Mouse (Mus musculus): ENCODE results near the gene Tead1.

Gene Tead1

DNA sequence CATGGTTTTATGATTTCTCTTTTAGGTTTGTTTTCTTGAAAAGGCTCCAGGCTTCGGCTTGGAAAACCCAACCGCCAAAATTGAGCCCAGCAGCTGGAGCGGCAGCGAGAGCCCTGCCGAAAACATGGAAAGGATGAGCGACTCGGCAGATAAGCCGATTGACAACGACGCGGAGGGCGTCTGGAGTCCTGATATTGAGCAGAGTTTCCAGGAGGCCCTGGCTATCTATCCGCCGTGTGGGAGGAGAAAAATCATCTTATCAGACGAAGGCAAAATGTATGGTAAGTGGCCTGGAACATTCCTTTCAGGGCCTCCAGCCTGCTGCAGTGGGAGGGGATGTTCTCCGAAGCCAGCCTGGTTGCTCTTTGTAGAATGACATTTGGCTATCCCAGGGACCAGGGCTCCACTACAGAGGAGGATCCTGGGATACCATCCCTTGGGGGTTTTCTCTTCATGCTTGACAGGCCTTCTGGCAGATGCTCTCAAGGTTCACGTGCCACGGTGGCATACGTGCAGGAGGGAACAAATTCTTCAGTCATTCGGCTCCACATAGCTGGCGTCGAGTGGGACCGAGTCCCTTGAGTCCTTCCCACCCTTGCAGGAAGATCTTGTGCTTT is 80.3 kb downstream of the Tead1 start:
- in situ Hi-C loops (cut with MboI; ENCODE audit: low pct_unique_long_range_greater_than_20kb in 1 of 2, low sequenced_read_pairs in 2 of 2, unreplicated experiment in 1 of 2) = no loop called here

DNA sequence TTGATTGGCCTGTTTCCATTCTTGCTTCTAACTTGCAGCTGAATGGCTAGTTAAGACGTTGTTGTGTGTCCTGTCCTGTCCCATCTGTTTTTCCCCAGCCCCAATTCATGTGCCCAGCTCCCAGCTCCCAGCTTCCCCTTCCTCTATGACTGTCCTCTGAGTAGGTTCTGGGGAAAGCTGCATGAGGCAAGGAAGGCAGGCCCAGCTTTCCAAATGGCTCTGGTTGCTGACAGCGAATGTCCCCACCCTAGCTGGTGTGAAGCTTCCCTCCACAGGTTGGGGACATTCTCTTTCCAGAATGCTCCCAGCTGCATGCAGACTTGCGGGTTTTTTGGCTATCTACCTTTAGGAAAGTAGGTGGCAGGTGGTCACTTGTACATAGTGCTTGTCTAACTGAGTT is 81.2 kb downstream of the Tead1 start:
- in situ Hi-C loops (cut with MboI; ENCODE audit: low pct_unique_long_range_greater_than_20kb in 1 of 2, low sequenced_read_pairs in 2 of 2, unreplicated experiment in 1 of 2) = no loop called here

DNA sequence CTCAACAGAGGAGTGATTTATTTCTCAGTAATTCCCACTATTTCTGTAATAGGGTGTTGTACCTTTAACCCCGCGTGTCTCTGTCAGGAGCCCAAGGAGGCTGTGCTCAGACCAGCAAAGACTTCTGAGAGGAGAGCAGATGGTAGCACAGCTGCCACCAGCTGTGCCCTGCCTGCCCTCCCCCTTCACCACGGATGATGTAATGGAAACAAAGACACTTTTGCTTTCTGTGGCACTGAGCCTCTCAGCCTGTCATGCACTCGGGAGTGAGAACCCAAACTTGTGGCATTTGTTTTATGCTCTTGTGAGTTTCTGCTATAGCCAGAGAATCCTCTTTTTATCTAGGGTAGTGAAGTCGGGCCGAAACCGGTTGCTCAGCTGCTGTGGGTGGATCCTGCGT is 81.7 kb downstream of the Tead1 start:
- in situ Hi-C loops (cut with MboI; ENCODE audit: low pct_unique_long_range_greater_than_20kb in 1 of 2, low sequenced_read_pairs in 2 of 2, unreplicated experiment in 1 of 2) = no loop called here

DNA sequence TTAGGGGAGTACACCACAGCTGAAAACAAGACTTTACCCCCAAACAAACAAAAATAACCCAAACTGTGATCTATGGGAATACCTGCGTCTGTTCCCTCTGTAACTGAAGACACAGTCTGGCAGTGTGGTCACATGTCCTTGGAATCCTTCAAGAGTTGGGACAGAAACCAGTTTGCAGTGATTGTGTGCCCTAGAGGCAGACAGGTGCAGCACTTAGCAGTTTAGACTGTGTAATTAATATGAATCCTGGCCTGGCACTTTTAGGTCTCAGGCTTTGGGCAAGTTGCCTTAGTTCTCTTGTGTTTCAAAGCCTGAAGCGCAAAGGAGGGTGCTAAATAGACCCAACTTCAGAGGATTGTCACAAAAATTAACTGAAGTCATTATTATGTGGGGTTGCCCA is 83.8 kb downstream of the Tead1 start:
- in situ Hi-C loops (cut with MboI; ENCODE audit: low pct_unique_long_range_greater_than_20kb in 1 of 2, low sequenced_read_pairs in 2 of 2, unreplicated experiment in 1 of 2) = no loop called here

DNA sequence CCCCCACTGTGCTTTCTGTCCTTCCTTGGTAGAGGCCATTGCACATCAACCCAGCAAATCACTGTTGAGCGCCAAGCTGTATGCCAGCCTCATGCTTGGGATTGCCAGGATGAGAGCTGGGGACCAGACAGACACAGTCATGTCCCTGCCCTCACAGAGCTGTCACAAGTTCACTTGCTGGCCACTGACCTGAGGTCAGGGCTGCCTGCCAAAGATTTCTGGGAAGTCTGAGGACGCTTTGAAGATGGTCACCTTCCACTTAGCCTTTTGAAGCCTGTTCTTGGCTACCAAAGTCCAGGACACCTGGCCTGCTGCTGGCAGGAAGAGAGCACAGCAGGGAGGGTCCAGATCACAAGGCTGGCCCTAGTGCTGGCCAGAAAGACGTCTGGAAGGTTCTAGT is 84.4 kb downstream of the Tead1 start:
- in situ Hi-C loops (cut with MboI; ENCODE audit: low pct_unique_long_range_greater_than_20kb in 1 of 2, low sequenced_read_pairs in 2 of 2, unreplicated experiment in 1 of 2) = no loop called here

DNA sequence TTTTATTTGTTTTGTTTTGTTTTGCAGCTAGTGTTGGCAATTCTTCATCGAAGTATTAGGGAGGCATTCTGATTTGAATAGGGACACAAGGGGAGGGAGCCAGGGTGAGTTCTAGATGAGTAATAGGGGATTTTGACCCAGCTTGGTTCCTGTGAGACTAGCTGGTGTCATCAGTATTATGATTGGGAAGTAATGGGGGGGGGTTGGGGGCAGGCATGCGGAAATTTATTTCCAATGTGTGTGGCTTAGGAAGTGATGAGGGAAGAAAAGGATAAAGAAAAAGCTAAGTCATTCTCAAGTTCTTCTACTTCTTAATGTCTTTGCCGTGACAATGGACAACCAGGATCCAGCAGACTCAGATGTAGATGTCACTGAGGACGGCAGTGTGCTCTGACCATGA is 85.8 kb downstream of the Tead1 start:
- in situ Hi-C loops (cut with MboI; ENCODE audit: low pct_unique_long_range_greater_than_20kb in 1 of 2, low sequenced_read_pairs in 2 of 2, unreplicated experiment in 1 of 2) = no loop called here

DNA sequence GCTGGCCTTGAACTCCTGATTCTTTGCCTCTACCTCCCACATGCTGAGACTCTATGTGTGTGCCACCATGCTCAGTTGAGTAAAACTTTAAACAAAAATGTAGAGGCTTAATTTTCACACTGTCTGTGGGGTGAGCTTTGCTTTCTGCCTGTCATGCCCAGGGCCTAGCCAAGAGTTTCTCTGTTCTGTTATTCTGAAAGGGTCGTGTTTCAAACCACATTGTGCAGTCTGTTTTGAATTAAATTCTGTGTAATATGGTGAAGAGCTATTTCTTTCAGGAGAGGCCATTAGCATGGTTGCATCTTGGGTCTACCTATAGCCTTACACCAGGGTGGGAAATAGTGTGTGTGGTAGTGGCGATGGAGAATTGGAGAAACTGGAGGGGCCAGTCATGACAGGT is 90.7 kb downstream of the Tead1 start:
- in situ Hi-C loops (cut with MboI; ENCODE audit: low pct_unique_long_range_greater_than_20kb in 1 of 2, low sequenced_read_pairs in 2 of 2, unreplicated experiment in 1 of 2) = no loop called here

DNA sequence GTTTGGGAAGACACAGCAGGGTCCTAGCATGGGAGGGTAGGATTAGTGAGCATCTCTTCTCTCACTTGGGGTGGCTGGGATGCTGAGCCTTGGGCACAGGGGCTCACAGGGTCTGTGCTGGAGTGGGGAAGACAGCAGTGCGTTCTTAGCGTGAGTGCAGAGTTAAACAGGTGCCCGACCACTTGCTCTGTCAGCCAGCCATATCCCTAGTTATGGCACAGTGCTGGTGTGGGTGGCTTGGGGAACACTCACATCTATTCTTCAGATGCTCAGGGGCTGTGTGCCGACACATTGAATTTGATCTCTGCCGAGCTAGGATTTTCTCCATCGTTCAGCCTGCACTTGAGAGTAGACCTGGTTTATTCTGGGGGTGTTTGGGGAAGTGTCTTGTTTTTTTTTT is 92.3 kb downstream of the Tead1 start:
- in situ Hi-C loops (cut with MboI; ENCODE audit: low pct_unique_long_range_greater_than_20kb in 1 of 2, low sequenced_read_pairs in 2 of 2, unreplicated experiment in 1 of 2) = no loop called here

DNA sequence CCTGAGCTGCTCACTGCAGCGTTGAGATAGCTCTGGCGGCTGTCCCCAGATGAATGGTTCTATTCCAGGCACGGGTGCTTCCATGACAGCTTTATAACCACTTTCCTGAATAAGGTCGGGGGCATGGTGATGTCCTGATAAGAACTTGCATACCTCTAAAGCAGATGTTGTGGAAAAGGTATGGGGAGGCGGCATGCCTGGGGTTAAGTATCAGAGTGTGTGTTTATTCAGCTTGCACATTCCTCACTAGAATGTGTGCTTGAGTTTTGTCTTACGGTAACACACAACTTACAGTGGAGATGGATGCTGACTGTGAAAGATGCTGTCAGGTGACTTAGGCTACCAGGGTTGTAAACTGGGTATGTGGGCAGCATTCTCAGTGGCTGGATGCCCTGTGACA is 93.7 kb downstream of the Tead1 start:
- in situ Hi-C loops (cut with MboI; ENCODE audit: low pct_unique_long_range_greater_than_20kb in 1 of 2, low sequenced_read_pairs in 2 of 2, unreplicated experiment in 1 of 2) = no loop called here

DNA sequence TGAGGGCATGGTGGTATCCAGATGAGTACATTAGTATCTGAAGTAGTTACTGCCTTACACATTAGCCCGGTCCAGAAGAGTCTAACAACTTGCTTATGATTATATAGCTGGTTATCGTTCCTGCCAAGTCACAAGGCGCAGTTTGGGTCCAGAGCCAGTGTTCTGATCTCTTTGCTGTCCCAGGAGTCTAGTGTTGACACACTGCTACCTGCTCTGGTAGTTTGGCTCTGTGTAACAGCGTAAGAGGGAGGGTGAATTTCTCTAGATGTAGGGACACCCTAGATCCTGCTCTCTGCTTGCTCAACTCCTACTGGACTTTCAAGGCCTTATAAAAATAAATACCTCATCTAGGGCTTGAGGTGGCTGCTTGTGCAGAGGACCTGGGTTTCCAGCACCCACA is 94.5 kb downstream of the Tead1 start:
- in situ Hi-C loops (cut with MboI; ENCODE audit: low pct_unique_long_range_greater_than_20kb in 1 of 2, low sequenced_read_pairs in 2 of 2, unreplicated experiment in 1 of 2) = no loop called here

DNA sequence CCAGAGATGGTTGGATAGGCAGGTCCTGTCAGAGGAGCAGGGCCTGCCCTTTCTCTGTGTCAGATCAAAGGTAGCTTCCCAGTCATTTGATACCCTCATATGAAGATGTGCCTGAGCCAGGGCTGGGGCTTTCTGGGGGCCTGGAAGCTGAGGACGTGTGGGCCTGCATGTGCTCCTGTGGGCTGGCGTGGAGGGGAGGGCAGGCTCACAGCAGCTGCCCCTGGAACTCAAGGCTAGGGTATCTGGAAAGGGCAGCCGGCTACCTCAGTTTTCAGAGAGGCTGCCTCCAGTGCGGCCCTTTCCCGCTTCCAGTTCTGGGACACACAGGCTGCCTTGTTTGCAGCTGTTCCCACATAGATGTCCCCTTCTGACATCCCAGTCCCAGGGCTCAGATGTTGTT is 96.7 kb downstream of the Tead1 start:
- in situ Hi-C loops (cut with MboI; ENCODE audit: low pct_unique_long_range_greater_than_20kb in 1 of 2, low sequenced_read_pairs in 2 of 2, unreplicated experiment in 1 of 2) = no loop called here

DNA sequence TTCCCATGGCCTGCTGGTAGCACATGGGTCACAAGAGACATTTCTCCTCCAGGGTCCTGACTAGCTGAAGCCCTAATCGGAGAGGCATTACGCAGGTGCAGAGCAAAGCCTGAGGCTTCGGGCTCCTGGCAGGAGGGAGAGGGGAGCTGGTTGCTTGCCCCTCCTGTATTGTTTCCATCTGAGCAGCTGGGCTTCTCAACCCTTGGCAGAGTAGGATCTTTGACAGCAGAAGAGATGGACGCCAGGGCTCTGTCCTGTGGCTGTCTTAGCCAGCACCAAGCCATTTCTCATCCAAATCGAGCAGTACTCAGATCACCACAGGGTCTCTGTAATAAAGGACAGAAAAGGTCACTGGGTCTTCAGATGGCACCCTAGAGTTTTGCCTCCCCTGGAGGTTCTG is 97.6 kb downstream of the Tead1 start:
- in situ Hi-C loops (cut with MboI; ENCODE audit: low pct_unique_long_range_greater_than_20kb in 1 of 2, low sequenced_read_pairs in 2 of 2, unreplicated experiment in 1 of 2) = no loop called here

DNA sequence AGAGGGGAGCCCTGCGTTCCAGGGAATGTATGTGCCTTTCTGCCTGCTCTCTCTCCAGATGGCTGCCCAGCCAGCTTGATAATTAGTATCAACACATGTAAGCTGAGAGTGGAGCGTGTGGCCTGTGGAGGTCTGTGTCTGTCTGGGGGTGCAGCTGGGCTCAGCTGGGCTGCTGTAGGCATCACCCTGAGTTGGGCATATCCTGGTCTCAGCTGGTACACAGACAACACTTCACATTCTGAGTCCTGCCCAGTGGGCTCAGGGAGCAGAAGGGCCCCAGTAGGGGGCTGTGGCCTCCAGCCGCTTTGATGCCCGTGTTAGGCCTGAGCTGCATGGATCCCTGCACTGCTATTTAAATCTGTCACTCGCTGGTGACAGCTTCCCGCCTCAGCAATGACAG is 100.5 kb downstream of the Tead1 start:
- in situ Hi-C loops (cut with MboI; ENCODE audit: low pct_unique_long_range_greater_than_20kb in 1 of 2, low sequenced_read_pairs in 2 of 2, unreplicated experiment in 1 of 2) = loop anchor here in 1 of 2 experiments (10.0 kb wide), 1 partner anchor 135 kb away; no protein-coding TSS in a partner anchor

DNA sequence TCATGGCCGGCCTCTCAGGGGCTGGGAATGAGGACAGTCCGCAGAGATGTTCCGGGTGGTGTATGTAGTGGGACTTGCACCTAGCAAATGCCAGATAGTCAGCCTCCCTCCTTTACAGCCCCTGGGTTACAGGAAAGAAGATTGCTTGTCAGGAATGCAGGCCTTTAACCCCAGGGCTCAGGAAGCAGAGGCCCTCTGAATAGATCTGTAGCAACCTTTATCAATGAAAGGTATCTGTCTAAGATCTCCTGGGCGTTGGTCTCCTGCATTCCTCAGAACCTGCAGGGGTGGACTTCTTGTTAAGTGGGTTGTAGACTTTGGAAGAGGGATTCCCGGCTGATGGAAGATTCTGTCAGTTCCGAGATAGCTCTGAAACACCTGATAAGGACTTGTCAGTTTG is 101.8 kb downstream of the Tead1 start:
- in situ Hi-C loops (cut with MboI; ENCODE audit: low pct_unique_long_range_greater_than_20kb in 1 of 2, low sequenced_read_pairs in 2 of 2, unreplicated experiment in 1 of 2) = loop anchor here in 1 of 2 experiments (10.0 kb wide), 1 partner anchor 136 kb away; no protein-coding TSS in a partner anchor

DNA sequence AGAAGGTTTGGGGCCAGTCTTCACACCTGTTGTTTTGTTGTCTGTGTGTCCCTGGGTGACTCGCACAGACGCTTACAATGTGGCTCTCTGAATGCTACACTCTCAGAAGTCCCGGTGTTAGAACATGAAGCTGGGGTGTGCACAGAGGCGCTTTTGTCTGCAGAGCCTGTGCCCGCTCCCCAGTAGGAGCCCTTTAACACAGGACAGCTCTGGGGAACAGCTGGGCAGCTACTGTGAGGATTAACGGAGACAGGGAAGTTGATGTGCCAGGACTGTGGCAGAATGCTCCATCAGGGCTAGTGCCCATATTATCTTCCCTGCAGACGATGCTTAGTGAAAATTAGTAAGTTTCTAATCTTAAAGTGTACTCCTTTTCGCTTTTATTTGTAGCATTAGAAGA is 102.9 kb downstream of the Tead1 start:
- in situ Hi-C loops (cut with MboI; ENCODE audit: low pct_unique_long_range_greater_than_20kb in 1 of 2, low sequenced_read_pairs in 2 of 2, unreplicated experiment in 1 of 2) = loop anchor here in 1 of 2 experiments (10.0 kb wide), 1 partner anchor 137 kb away; no protein-coding TSS in a partner anchor

DNA sequence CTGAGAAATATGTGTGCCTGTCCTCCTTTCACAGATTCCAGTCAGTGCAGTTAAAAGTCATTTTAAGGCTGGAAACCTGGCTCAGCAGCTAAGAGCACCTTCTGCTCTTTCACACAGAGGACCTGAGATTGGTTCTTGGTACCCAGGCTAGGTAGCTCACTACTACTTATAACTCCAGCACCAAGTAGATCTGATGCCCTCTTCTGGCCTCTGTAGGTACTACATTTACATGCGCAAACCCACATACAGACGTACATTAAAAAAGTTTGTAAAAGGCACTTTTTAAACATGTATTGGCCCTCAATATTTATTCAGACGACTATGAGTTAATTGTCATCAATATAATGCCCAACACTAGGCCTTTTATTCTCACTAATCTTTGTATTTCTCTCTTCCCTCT is 105.2 kb downstream of the Tead1 start:
- in situ Hi-C loops (cut with MboI; ENCODE audit: low pct_unique_long_range_greater_than_20kb in 1 of 2, low sequenced_read_pairs in 2 of 2, unreplicated experiment in 1 of 2) = loop anchor here in 1 of 2 experiments (10.0 kb wide), 1 partner anchor 139 kb away; no protein-coding TSS in a partner anchor

DNA sequence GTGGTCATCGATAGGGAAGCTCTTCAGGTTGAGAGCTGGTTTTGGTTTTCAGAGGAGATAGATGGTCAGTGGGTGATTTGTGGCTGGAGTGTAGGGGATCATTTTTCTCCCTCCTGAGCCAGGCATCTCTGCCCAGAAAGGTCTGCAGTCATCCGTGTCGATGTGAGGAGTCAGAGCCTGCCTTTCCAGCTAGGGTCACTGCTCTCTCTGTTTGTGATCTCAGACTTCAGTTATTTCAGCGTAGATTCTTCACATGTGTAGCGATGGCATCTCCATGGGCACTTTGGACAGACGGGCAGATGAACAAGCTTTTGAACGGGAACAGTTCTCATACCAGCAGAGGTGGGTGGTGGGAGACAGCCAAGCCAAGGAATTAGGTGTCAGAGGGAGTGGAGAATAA is 106.2 kb downstream of the Tead1 start:
- in situ Hi-C loops (cut with MboI; ENCODE audit: low pct_unique_long_range_greater_than_20kb in 1 of 2, low sequenced_read_pairs in 2 of 2, unreplicated experiment in 1 of 2) = loop anchor here in 1 of 2 experiments (10.0 kb wide), 1 partner anchor 140 kb away; no protein-coding TSS in a partner anchor

DNA sequence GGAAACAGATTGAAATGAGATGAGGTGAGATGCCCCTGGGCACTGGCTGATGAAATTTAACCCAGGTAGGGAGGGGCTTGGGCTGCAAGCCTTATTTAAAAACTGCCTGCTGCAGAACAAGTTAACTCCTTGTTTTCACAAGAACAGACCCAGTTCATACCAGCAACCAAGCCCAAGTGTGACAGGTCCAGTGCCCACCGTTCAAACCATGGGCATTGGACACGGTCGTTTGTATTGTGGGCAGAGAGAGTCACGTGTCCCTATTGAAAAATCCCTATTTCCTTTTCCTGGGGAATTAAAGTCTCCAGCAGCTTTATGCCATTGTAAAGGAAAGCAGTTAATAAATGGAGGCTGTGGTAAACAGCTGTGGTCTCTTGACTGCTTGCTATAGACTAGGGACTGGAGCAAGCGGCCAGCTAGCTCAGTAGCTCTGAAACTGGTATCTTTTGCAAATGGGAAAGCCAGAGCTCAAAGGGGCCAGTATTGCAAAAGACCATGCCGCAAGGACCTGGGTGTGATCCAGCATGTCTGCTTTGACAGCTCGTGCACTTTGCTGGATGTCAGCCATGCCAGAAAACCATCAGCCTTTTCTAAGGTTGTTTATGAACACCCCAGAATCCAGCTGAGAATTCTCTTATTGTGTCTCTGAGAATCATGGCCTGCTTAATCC is 107.6 kb downstream of the Tead1 start:
- in situ Hi-C loops (cut with MboI; ENCODE audit: low pct_unique_long_range_greater_than_20kb in 1 of 2, low sequenced_read_pairs in 2 of 2, unreplicated experiment in 1 of 2) = loop anchor here in 1 of 2 experiments (10.0 kb wide), 1 partner anchor 142 kb away; no protein-coding TSS in a partner anchor

DNA sequence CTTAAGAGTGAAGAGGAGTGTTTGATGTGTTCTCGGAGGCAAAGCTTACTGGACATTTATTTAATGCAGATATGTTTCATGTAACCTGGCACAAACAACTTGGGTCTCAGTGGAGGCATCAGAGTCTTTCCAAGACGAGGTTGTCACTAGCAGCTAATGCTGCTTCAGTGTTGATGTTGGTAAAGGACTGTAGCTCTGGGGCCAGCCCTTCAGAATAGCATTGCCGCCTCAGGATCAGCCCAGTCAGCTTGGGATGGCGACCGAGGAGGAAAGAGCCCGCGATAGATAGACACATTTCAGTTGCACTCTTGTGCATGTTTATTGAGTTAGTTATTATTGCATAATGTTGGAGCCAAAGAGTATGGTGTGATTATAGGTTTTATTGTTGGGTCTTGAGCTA is 108.2 kb downstream of the Tead1 start:
- in situ Hi-C loops (cut with MboI; ENCODE audit: low pct_unique_long_range_greater_than_20kb in 1 of 2, low sequenced_read_pairs in 2 of 2, unreplicated experiment in 1 of 2) = loop anchor here in 1 of 2 experiments (10.0 kb wide), 1 partner anchor 142 kb away; no protein-coding TSS in a partner anchor

DNA sequence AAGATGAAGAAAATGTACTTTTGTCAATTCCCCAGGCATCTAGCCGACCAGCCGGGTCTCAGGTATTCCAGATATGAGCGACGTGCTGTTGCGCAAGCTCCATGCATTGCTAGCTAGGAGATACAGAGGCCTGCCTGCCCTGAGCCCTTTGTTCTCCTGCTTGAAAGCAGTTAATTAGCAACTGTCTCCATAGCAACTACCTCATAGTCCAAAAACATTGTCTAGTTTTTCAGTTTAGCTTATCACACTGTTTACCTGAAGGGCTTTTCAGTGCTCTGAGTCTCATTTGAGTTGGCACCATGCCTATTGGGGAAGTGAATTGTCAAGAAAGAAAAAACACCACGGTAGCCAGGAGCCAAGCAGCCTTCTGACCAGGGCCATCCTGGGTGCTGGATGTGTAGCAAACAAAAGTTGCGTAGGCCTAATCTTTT is 109.2 kb downstream of the Tead1 start:
- in situ Hi-C loops (cut with MboI; ENCODE audit: low pct_unique_long_range_greater_than_20kb in 1 of 2, low sequenced_read_pairs in 2 of 2, unreplicated experiment in 1 of 2) = loop anchor here in 1 of 2 experiments (10.0 kb wide), 1 partner anchor 144 kb away; no protein-coding TSS in a partner anchor

Data from mouse embryonic stem cell (cell line).